Mouse (Mus musculus): ENCODE results near the gene Ptprs.

DNA sequence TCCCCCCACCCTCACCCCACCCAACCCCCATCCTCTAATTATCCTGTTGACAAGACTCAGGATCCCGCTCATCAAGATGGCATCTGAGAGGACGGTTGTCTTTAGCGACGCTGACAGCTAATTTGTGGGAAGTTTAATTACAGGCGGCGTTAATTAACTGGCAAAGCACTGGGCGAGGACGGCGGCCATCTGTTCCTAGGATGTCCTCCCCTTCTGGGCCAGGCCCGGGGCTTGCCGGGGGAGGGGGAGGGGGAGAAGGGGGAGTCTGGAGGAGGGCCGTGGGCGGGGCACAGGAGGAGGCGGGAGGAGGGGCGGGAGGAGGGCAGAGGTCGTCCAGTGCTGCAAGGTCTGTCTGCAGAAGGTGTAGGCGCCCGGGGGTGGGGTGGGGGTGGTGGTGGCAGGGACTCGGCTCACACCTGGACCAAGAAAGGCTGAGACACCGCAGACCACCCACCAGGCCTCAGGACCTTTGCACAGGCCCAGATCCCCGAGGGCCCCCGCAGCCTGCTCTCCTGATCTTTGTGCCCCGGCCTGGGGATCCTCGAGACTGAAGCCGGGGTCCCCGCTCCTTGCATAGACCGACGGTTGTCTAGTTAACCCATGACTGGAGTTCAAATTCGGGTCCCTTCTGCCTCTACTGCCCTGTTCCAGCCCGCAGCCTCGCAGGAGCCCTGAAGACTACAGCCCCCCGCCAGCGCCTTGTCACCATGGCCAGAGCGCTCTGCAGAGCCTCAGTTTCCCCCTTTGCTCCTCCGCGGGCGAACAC, 33.6 kb upstream of the Ptprs start:
- no peak for TF ChIP-seq CTCF (IDR thresholded peaks at IDR 0.05; ENCODE audit: control insufficient read depth, insufficient read depth, insufficient read length)
- no peak for TF ChIP-seq MYOD1 (IDR thresholded peaks at IDR 0.05; ENCODE audit: control insufficient read depth, insufficient read length, low read depth)
- no peak for TF ChIP-seq MAX (IDR thresholded peaks at IDR 0.05)
- TF ChIP-seq CEBPB (IDR thresholded peaks at IDR 0.05; ENCODE audit: low read depth), result no peak
- TF ChIP-seq FOSL1 (IDR thresholded peaks at IDR 0.05; ENCODE audit: insufficient read depth, low read length, poor library complexity, severe bottlenecking), result no peak
- TF ChIP-seq USF1 (IDR thresholded peaks at IDR 0.05; ENCODE audit: low read depth), result no peak

All from C2C12 (cell line).